Mouse (Mus musculus) lung, postnatal 0 days (tissue): ENCODE measurements around the gene Usp21. TPM values are rescaled to one million over a fixed set of nuclear protein-coding genes. Genes with fewer than 3 reads are reported as not detected.

Experiments used
- ATAC-seq: fragments of 200-750 bp; cut with Nextera tagmentation; 2 replicates; pipeline ENCODE4 v1.8.0; 2017; ENCODE audit warnings: moderate library complexity
- DNase-seq: peaks from one replicate; pipeline ENCODE4 v3.0.0-alpha.2; 2016; ENCODE audit warnings: low spot score
- H3K27ac ChIP-seq: fragments of 300-500 bp; sonication (generic); 2 replicates; pipeline ENCODE4 v1.5.1; 2014; ENCODE audit warnings: antibody characterized with exemption, mild to moderate bottlenecking, low read length, mixed read lengths
- H3K27me3 ChIP-seq: fragments of 300-500 bp; sonication (generic); replicated peaks from 2 replicates; pipeline ENCODE4 v1.6.1; 2014; ENCODE audit warnings: low read length, mixed read lengths; ENCODE audit not compliant: insufficient read depth
- H3K36me3 ChIP-seq: fragments of 300-500 bp; sonication (generic); 2 replicates; pipeline ENCODE4 v1.6.1; 2014; ENCODE audit warnings: low read length, mixed read lengths; ENCODE audit not compliant: insufficient read depth
- H3K4me1 ChIP-seq: fragments of 300-500 bp; sonication (generic); 2 replicates; pipeline ENCODE4 v1.6.1; 2014; ENCODE audit warnings: antibody characterized with exemption, low read depth, low read length, mixed read lengths; ENCODE audit not compliant: insufficient read depth
- H3K4me2 ChIP-seq: fragments of 300-500 bp; sonication (generic); replicated peaks from 2 replicates; pipeline ENCODE4 v1.6.1; 2014; ENCODE audit warnings: low read depth, mild to moderate bottlenecking, low read length, moderate library complexity, mixed read lengths
- H3K4me3 ChIP-seq: fragments of 300-500 bp; sonication (generic); 2 replicates; pipeline ENCODE4 v1.5.1; 2014; ENCODE audit warnings: low read depth, low read length
- H3K9ac ChIP-seq: fragments of 300-500 bp; sonication (generic); replicated peaks from 2 replicates; pipeline ENCODE4 v1.6.1; 2014; ENCODE audit warnings: low read depth, mild to moderate bottlenecking
- H3K9me3 ChIP-seq: fragments of 300-500 bp; sonication (generic); 2 replicates; pipeline ENCODE4 v1.6.1; 2016; ENCODE audit warnings: low read length, mixed read lengths
- CTCF ChIP-seq: IDR thresholded peaks from 2 replicates; pipeline ENCODE4 v1.5.1; 2016; ENCODE audit warnings: antibody characterized with exemption, mild to moderate bottlenecking
- EP300 ChIP-seq: IDR thresholded peaks from 2 replicates; pipeline ENCODE4 v1.6.1; 2016; ENCODE audit warnings: antibody characterized with exemption, mild to moderate bottlenecking, control low read depth
- WGBS: fragments of 180-500 bp; shearing (Covaris S2); extraction: QIAGEN DNeasy Blood & Tissue Kit; methylation state at CpG from one replicate; pipeline ENCODE4 v1.1.7; 2014; 5-methylcytosine and 5-hydroxymethylcytosine counted together
- polyA plus RNA-seq: library from polyadenylated mRNA; unstranded; fragments of >200 nt; fragmentation: Nextera tagmentation; extraction: Ambion mirVana; gene quantifications from 2 replicates; pipeline ENCODE4 v1.2.1, GENCODE M21; 2015

Usp21 gene
- polyA plus RNA-seq, 1 experiment from 2014 or later, result 38.3 TPM

GRCm38 (mm10) chr1:171235791-171236190 is 52.0 kb downstream of the Usp21 start:
- H3K9ac ChIP-seq, result no peak overlapping the region
- peaks cover 40% of the 10 kb centered on the region for H3K36me3 ChIP-seq
- no peak overlapping the region for H3K4me2 ChIP-seq
- ATAC-seq, result no peak
- H3K4me3 ChIP-seq, result no peak overlapping the region
- H3K27ac ChIP-seq, result no peak overlapping the region
- 0 out of 2 replicates have a peak, but pooled peaks cover 3% of the 10 kb centered on the region for H3K4me1 ChIP-seq
- DNase-seq, result no peak
- no peak for TF ChIP-seq EP300
- no peak for TF ChIP-seq CTCF
- 74% methylated on average over 4 of the region's 4 CpGs for whole genome bisulfite sequencing
- H3K27me3 ChIP-seq, result no peaks in the 10 kb centered on the region
- H3K9me3 ChIP-seq, result no peaks in the 10 kb centered on the region

- TF ChIP-seq EP300, result no peak
- no peak for TF ChIP-seq CTCF
- Histone ChIP-seq H3K9me3 (no peaks in the 10 kb centered on the region), H3K4me1 (no peaks in the 10 kb centered on the region), H3K36me3 (peaks cover 38% of the 10 kb centered on the region), H3K4me3 (no peak overlapping the region), H3K27ac (peak overlapping the region; percentile 87; the same call in 1 of the 2 replicates), H3K9ac (no peak overlapping the region), H3K4me2 (no peak overlapping the region), H3K27me3 (no peaks in the 10 kb centered on the region)
- 83% methylated on average over 4 of the region's 4 CpGs for WGBS
- ATAC-seq, result no peak
- no peak for DNase-seq
These were observed 53.3 kb downstream of the Usp21 start for GRCm38 (mm10) chr1:171234538-171234937.

- Histone ChIP-seq H3K36me3 (peaks cover 34% of the 10 kb centered on the region), H3K4me1 (no peaks in the 10 kb centered on the region), H3K27me3 (no peaks in the 10 kb centered on the region), H3K9ac (0 out of 2 replicates have a peak within 1 kb of the TSS, but pooled peaks have one; percentile 8), H3K4me3 (0 out of 2 replicates have a peak within 1 kb of the TSS, but pooled peaks have one; percentile 15), H3K4me2 (no peak within 1 kb of the TSS), H3K9me3 (no peaks in the 10 kb centered on the region), H3K27ac (peak within 1 kb of the TSS; percentile 87)
- TF ChIP-seq CTCF (no peak), EP300 (no peak)
- 85% methylated on average over 14 of the region's 14 CpGs for WGBS
- ATAC-seq (0 out of 2 replicates have a peak, but pooled peaks have one; percentile 7), DNase-seq (peak; percentile 29)
These were observed 53.7 kb downstream of the Usp21 start, which contains the start of gene Fcer1g for GRCm38 (mm10) chr1:171234126-171234525. Gene Fcer1g (minus strand): TSS chr1:171234365.

- TF ChIP-seq CTCF (no peak), EP300 (peak; percentile 92)
- Histone ChIP-seq H3K4me2 (no peak overlapping the region), H3K9me3 (no peaks in the 10 kb centered on the region), H3K4me3 (0 out of 2 replicates have a peak overlapping the region, but pooled peaks have one; percentile 15), H3K27me3 (no peaks in the 10 kb centered on the region), H3K4me1 (no peaks in the 10 kb centered on the region), H3K27ac (peak overlapping the region; percentile 87), H3K36me3 (peaks cover 25% of the 10 kb centered on the region), H3K9ac (0 out of 2 replicates have a peak overlapping the region, but pooled peaks have one; percentile 8)
- peak; percentile 94 for DNase-seq
- 70% methylated on average over 12 of the region's 12 CpGs for WGBS
- ATAC-seq, result peak; percentile 88
These were observed 54.7 kb downstream of the Usp21 start for GRCm38 (mm10) chr1:171232800-171233730.

GRCm38 (mm10) chr1:171232348-171232747 is 55.4 kb downstream of the Usp21 start:
- Histone ChIP-seq H3K9ac (no peak overlapping the region), H3K27me3 (no peaks in the 10 kb centered on the region), H3K4me1 (no peaks in the 10 kb centered on the region), H3K27ac (peak overlapping the region; percentile 87; the same call in 1 of the 2 replicates), H3K4me2 (peak overlapping the region; percentile 12; the same call in 1 of the 2 replicates), H3K9me3 (no peaks in the 10 kb centered on the region), H3K4me3 (no peak overlapping the region), H3K36me3 (peaks cover 18% of the 10 kb centered on the region)
- ATAC-seq (no peak), DNase-seq (no peak)
- 75% methylated on average over 5 of the region's 5 CpGs for WGBS
- TF ChIP-seq CTCF, result no peak

Other genes starting within 250 kb of the Usp21 start
- gene Fcgr3, start 223.1 kb downstream of the Usp21 start, polyA plus RNA-seq, result 29.3 and 37.4 TPM in 2 replicates
- gene Cfap126, start 174.1 kb downstream of the Usp21 start, polyA plus RNA-seq, result 32.2 and 33.2 TPM in 2 replicates
- gene Sdhc, start 137.4 kb downstream of the Usp21 start, polyA plus RNA-seq, result 145 and 157 TPM in 2 replicates
- gene Mpz, start 137.3 kb downstream of the Usp21 start, polyA plus RNA-seq, result 0.62 and 0.73 TPM in 2 replicates
- gene Pcp4l1, start 91.7 kb downstream of the Usp21 start, polyA plus RNA-seq, result 3.3 and 4.4 TPM in 2 replicates
- gene Nr1i3, start 74.0 kb downstream of the Usp21 start, polyA plus RNA-seq, result 0.07 and 0.08 TPM in 2 replicates
- gene Tomm40l, start 65.5 kb downstream of the Usp21 start, polyA plus RNA-seq, result 14.9 and 17.1 TPM in 2 replicates
- gene Apoa2, start 62.9 kb downstream of the Usp21 start, polyA plus RNA-seq, result 2.3 and 5.5 TPM in 2 replicates
- gene Fcer1g, start 53.6 kb downstream of the Usp21 start, polyA plus RNA-seq, result 121 and 130 TPM in 2 replicates
- 2.7 and 3.3 TPM in 2 replicates for gene Adamts4, start 37.6 kb downstream of the Usp21 start, polyA plus RNA-seq
- gene Ndufs2, start 36.6 kb downstream of the Usp21 start, polyA plus RNA-seq, result 172 and 188 TPM in 2 replicates
- gene B4galt3, start 17.7 kb downstream of the Usp21 start, polyA plus RNA-seq, result 68.4 and 77.0 TPM in 2 replicates
- 28.4 and 30.6 TPM in 2 replicates for gene Ppox, start 6.8 kb downstream of the Usp21 start, polyA plus RNA-seq
- gene Ufc1, start 7.0 kb upstream of the Usp21 start, polyA plus RNA-seq, result 95.4 and 100 TPM in 2 replicates
- 43.0 and 44.4 TPM in 2 replicates for gene Dedd, start 41.2 kb upstream of the Usp21 start, polyA plus RNA-seq
- 39.9 and 45.5 TPM in 2 replicates for gene Nit1, start 57.7 kb upstream of the Usp21 start, polyA plus RNA-seq
- gene Pfdn2, start 57.7 kb upstream of the Usp21 start, polyA plus RNA-seq, result 64.1 and 72.7 TPM in 2 replicates
- 4.0 and 4.5 TPM in 2 replicates for gene Klhdc9, start 72.8 kb upstream of the Usp21 start, polyA plus RNA-seq
- 10.1 and 10.2 TPM in 2 replicates for gene Nectin4, start 82.1 kb upstream of the Usp21 start, polyA plus RNA-seq
- gene Arhgap30, start 101.0 kb upstream of the Usp21 start, polyA plus RNA-seq, result 3.5 and 4.1 TPM in 2 replicates
- gene Usf1, start 123.3 kb upstream of the Usp21 start, polyA plus RNA-seq, result 66.4 and 67.7 TPM in 2 replicates
- gene Tstd1, start 130.9 kb upstream of the Usp21 start, polyA plus RNA-seq, result 7.1 and 7.8 TPM in 2 replicates
- gene F11r, start 149.5 kb upstream of the Usp21 start, polyA plus RNA-seq, result 177 and 239 TPM in 2 replicates
- gene Alyref2, start 215.5 kb upstream of the Usp21 start, polyA plus RNA-seq, result 13.7 and 14.8 TPM in 2 replicates
- gene Itln1, start 247.3 kb upstream of the Usp21 start, polyA plus RNA-seq, result not detected in 2 replicates